Mouse (Mus musculus) C2C12 (cell line): Measurements from ENCODE around the gene Nfe2l3. TPM values are rescaled to one million over a fixed set of nuclear protein-coding genes. Genes with fewer than 3 reads are reported as not detected.

Experiments
- H3K27me3 ChIP-seq: one replicate; pipeline ENCODE4 v1.6.1; 2011; ENCODE audit not compliant: control insufficient read depth, insufficient read depth, insufficient read length
- H3K36me3 ChIP-seq: one replicate; pipeline ENCODE4 v1.6.1; 2011; ENCODE audit not compliant: control insufficient read depth, insufficient read depth
- H3K4me3 ChIP-seq: one replicate; pipeline ENCODE4 v1.5.1; 2011; ENCODE audit warnings: mild to moderate bottlenecking, control low read depth; ENCODE audit not compliant: poor library complexity, insufficient read depth, severe bottlenecking
- H3K79me2 ChIP-seq: one replicate; pipeline ENCODE4 v1.6.1; 2011; ENCODE audit not compliant: control insufficient read depth, insufficient read depth
- H3K79me3 ChIP-seq: one replicate; pipeline ENCODE4 v1.6.1; 2011; ENCODE audit warnings: low read depth, control low read depth
- H3ac ChIP-seq: one replicate; pipeline ENCODE3; 2011; ENCODE audit warnings: low read depth; ENCODE audit not compliant: control insufficient read depth, insufficient read length
- CEBPB ChIP-seq: IDR thresholded peaks from one replicate; pipeline ENCODE4 v1.6.1; 2011; ENCODE audit warnings: low read depth, mild to moderate bottlenecking, control low read depth, moderate library complexity
- CTCF ChIP-seq: IDR thresholded peaks from one replicate; pipeline ENCODE4 v1.5.1; 2011; ENCODE audit not compliant: control insufficient read depth, insufficient read depth, insufficient read length
- FOSL1 ChIP-seq: IDR thresholded peaks from one replicate; pipeline ENCODE4 v1.8.0; 2011; ENCODE audit warnings: mild to moderate bottlenecking, low read length; ENCODE audit not compliant: poor library complexity, insufficient read depth, severe bottlenecking
- MAX ChIP-seq: IDR thresholded peaks from one replicate; pipeline ENCODE4 v1.6.1; 2011; ENCODE audit warnings: mild to moderate bottlenecking, control low read depth
- MYOD1 ChIP-seq: IDR thresholded peaks from one replicate; pipeline ENCODE4 v1.6.1; 2011; ENCODE audit warnings: low read depth; ENCODE audit not compliant: control insufficient read depth, insufficient read length
- MYOG ChIP-seq: IDR thresholded peaks from one replicate; pipeline ENCODE4 v1.6.1; 2011; ENCODE audit not compliant: control insufficient read depth, insufficient read length; ENCODE audit errors: extremely low read depth
- USF1 ChIP-seq: IDR thresholded peaks from one replicate; pipeline ENCODE4 v1.6.1; 2011; ENCODE audit warnings: low read depth, mild to moderate bottlenecking, control low read depth, moderate library complexity
- polyA plus RNA-seq: library from polyadenylated mRNA; unstranded; fragments of >200 nt; fragmentation: generic; extraction: Trizol; gene quantifications from one replicate; pipeline ENCODE4 v1.2.1, GENCODE M21; 2012; ENCODE audit warnings: missing spikeins

The Nfe2l3 gene
- polyA plus RNA-seq, 1 experiment, result 0.19 TPM

DNA sequence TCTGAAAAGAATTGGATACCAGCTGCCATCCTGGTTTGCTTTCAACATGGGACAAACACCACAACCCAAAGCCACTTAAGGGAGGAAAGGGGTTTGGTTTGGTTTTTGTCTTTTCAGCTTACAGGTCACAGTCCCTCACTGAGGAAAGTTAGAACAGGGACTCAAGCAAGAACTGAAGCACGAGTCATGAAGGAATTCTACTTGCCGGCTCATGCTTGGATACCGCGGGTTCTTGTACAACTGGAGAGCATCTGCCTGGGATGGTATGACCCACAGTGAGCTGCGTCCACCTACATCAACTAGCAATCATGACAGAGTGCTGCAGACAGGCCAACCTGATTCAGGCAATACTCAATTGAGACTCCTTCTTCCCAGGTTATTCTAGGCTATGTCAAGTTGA, 54.3 kb downstream of the Nfe2l3 start:
- TF ChIP-seq CEBPB (no peak), CTCF (no peak)
- H3ac ChIP-seq, result no peak overlapping the region
- no peaks in the 10 kb centered on the region for H3K79me3 ChIP-seq
- peaks cover 16% of the 10 kb centered on the region for H3K36me3 ChIP-seq
- H3K27me3 ChIP-seq, result no peaks in the 10 kb centered on the region
- no peak overlapping the region for H3K4me3 ChIP-seq
- H3K79me2 ChIP-seq, result peaks cover 4% of the 10 kb centered on the region

DNA sequence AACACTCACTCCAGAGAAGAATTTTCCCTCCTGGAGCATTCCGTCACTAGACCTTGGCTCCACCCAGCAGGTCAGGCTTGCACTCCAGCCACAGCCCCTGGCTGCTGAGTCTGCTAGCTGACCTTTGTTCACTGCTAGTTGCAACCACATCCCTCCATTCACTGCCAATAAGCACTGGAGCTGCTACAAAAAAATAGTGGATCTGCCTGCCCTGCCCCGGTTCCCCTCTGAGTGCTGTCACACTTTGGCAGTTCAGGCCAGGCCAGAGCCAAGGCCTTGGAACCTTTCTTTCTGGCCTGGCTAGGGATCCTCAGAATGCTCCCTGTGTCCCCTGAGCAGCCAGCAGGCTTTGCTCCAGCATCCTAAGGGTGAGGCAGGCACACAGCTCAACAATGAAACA, 57.3 kb downstream of the Nfe2l3 start:
- no peak overlapping the region for H3ac ChIP-seq
- H3K36me3 ChIP-seq, result no peaks in the 10 kb centered on the region
- H3K27me3 ChIP-seq, result no peaks in the 10 kb centered on the region
- H3K79me3 ChIP-seq, result no peaks in the 10 kb centered on the region
- H3K4me3 ChIP-seq, result no peak overlapping the region
- no peaks in the 10 kb centered on the region for H3K79me2 ChIP-seq
- TF ChIP-seq MYOG, result no peak
- TF ChIP-seq CEBPB, result no peak
- no peak for TF ChIP-seq CTCF
- no peak for TF ChIP-seq FOSL1
- TF ChIP-seq USF1, result no peak
- TF ChIP-seq MAX, result no peak

GRCm38 (mm10) chr6:51497321-51498111, 65.0 kb downstream of the Nfe2l3 start:
- Histone ChIP-seq H3ac (no peak overlapping the region), H3K4me3 (no peak overlapping the region), H3K79me3 (no peaks in the 10 kb centered on the region), H3K79me2 (no peaks in the 10 kb centered on the region), H3K36me3 (no peaks in the 10 kb centered on the region), H3K27me3 (no peaks in the 10 kb centered on the region)
- TF ChIP-seq MYOG, result no peak
- no peak for TF ChIP-seq MAX
- no peak for TF ChIP-seq MYOD1
- peak; percentile 17 for TF ChIP-seq USF1
- TF ChIP-seq CEBPB, result no peak

GRCm38 (mm10) chr6:51505671-51506070, 73.2 kb downstream of the Nfe2l3 start:
- Histone ChIP-seq H3K27me3 (no peaks in the 10 kb centered on the region), H3K79me3 (no peaks in the 10 kb centered on the region), H3K36me3 (no peaks in the 10 kb centered on the region), H3K4me3 (no peak overlapping the region), H3ac (no peak overlapping the region), H3K79me2 (no peaks in the 10 kb centered on the region)
- TF ChIP-seq MYOG (no peak), CTCF (no peak), FOSL1 (no peak), CEBPB (no peak), USF1 (no peak), MYOD1 (no peak), MAX (no peak)

DNA sequence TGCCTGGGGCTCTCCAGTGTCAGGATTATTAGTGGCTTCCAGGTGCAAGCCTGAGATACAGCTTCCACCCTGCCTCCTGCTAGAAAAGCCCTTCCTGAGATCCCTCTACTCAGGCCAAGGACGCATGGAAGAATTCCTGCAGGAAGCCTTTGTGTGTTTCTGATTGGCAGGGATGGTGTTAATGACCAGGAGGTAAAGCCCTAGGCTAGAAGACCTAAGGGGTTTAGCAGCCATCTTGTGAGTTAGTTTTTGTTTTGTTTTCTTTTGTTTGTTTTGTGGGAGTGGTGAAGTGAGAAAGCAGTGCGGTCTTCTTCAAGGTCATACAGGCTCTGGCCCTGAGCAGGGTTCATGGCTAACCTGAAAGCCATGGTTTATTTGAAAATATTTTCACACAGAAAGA, 75.1 kb downstream of the Nfe2l3 start:
- H3K79me3 ChIP-seq, result no peaks in the 10 kb centered on the region
- H3K79me2 ChIP-seq, result no peaks in the 10 kb centered on the region
- H3K4me3 ChIP-seq, result no peak overlapping the region
- no peaks in the 10 kb centered on the region for H3K27me3 ChIP-seq
- TF ChIP-seq FOSL1, result no peak
- TF ChIP-seq USF1, result no peak
- no peak for TF ChIP-seq CEBPB
- TF ChIP-seq CTCF, result no peak
- TF ChIP-seq MAX, result no peak
- TF ChIP-seq MYOG, result no peak
- no peak for TF ChIP-seq MYOD1
- H3ac ChIP-seq, result no peak overlapping the region
- H3K36me3 ChIP-seq, result no peaks in the 10 kb centered on the region

Other genes starting within 250 kb of the Nfe2l3 start
- 459 TPM for gene Hnrnpa2b1, start 37.2 kb downstream of the Nfe2l3 start, polyA plus RNA-seq
- gene Cbx3, start 37.7 kb downstream of the Nfe2l3 start, polyA plus RNA-seq, result 71.6 TPM
- 1.1 TPM for gene Snx10, start 91.2 kb downstream of the Nfe2l3 start, polyA plus RNA-seq